Mouse (Mus musculus) megakaryocyte, adult 5-6 weeks (primary cell): ENCODE measurements around the gene Dis3l. TPM values are rescaled to one million over a fixed set of nuclear protein-coding genes. Genes with fewer than 3 reads are reported as not detected.

Source experiments
- ATAC-seq: 2 replicates; pipeline ENCODE4 v1.8.0; 2016; ENCODE audit warnings: mild to moderate bottlenecking, inconsistent platforms; ENCODE audit not compliant: poor library complexity, severe bottlenecking
- total RNA-seq, 2 experiments: library from RNA; stranded (forward) in 1 of 2; stranded (reverse) in 1 of 2; fragments of 153-499, 151-499 nt in 1 of 2; fragments of 221-1000, 200-1000 nt in 1 of 2; gene quantifications; 2 replicates each; pipeline versions ENCODE4 v1.2.3 to v1.2.4; 2015 to 2017

Dis3l gene
- total RNA-seq, 2 experiments from 2014 or later, result 15.0 to 21.9 TPM

DNA sequence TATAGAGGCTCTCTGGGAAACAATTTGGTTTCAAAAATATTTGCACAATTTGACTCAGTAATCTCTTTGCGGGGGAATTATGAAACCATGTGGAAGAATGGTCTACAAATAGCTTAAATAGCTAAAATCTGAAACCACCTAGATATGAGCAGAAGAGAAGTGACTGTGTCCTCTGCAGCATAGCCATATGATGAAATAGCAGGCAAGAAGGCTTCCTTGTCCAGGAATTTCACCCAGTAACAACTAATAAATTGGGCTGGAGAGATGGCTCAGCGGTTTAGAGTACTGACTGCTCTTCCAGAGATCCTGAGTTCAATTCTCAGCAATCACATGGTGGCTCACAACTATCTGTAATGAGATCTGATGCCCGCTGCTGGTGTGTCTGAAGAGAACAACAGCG, 80.1 kb downstream of the Dis3l start:
- ATAC-seq, result no peak

DNA sequence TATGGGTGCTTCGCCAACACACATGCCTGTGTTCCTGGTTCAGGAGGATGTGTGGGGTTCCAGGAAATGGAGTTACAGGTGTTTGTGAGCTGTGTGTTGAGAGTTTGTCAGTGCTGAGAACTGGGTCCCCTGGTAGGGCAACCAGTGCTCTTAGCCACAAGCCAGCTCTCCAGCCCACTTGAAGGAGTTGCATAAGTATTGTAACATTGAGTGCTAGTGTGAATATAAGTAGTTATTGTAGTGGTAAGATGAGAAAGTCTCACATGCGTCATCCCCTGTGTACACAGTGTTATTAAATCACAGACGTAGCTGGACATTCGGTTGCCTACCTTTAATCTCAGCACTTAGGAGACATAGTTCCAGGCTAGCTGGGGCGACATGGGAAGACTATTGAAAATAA, 81.2 kb downstream of the Dis3l start:
- ATAC-seq, result no peak

Other genes with a start within 250 kb of the Dis3l start
- gene Lctl, start 224.1 kb downstream of the Dis3l start, total RNA-seq (2015), result not detected in 2 replicates
- gene Lctl, start 224.1 kb downstream of the Dis3l start, total RNA-seq (2017), result not detected in 2 replicates
- gene Zwilch, start 168.2 kb downstream of the Dis3l start, total RNA-seq (2015), result 22.3 and 26.7 TPM in 2 replicates
- gene Zwilch, start 168.2 kb downstream of the Dis3l start, total RNA-seq (2017), result 76.4 and 109 TPM in 2 replicates
- gene Rpl4, start 167.9 kb downstream of the Dis3l start, total RNA-seq (2015), result 2,055 and 2,225 TPM in 2 replicates
- 1,695 and 1,727 TPM in 2 replicates for gene Rpl4, start 167.9 kb downstream of the Dis3l start, total RNA-seq (2017)
- gene Snapc5, start 162.0 kb downstream of the Dis3l start, total RNA-seq (2015), result 25.6 and 31.7 TPM in 2 replicates
- gene Snapc5, start 162.0 kb downstream of the Dis3l start, total RNA-seq (2017), result 70.1 and 76.7 TPM in 2 replicates
- 0.34 TPM in 1 of 2 replicates, not detected in the other for gene Uchl4, start 106.1 kb downstream of the Dis3l start, total RNA-seq (2015)
- 0.16 and 0.48 TPM in 2 replicates for gene Uchl4, start 106.1 kb downstream of the Dis3l start, total RNA-seq (2017)
- gene Map2k1, start 87.7 kb downstream of the Dis3l start, total RNA-seq (2015), result 79.7 and 92.9 TPM in 2 replicates
- gene Map2k1, start 87.7 kb downstream of the Dis3l start, total RNA-seq (2017), result 114 and 117 TPM in 2 replicates
- gene Tipin, start 59.7 kb downstream of the Dis3l start, total RNA-seq (2015), result 132 and 155 TPM in 2 replicates
- gene Tipin, start 59.7 kb downstream of the Dis3l start, total RNA-seq (2017), result 163 and 193 TPM in 2 replicates
- gene Megf11, start 44.3 kb upstream of the Dis3l start, total RNA-seq (2015), result 0.04 TPM in 1 of 2 replicates, not detected in the other
- gene Megf11, start 44.3 kb upstream of the Dis3l start, total RNA-seq (2017), result 0.04 TPM in 1 of 2 replicates, not detected in the other